In genomic region chr5:121576927-121577488, GRCm38 (mm10) we compare ENCODE assay signal across 28 mouse cellular contexts. TPM values are rescaled to one million over a fixed set of nuclear protein-coding genes. Genes with fewer than 3 reads are reported as not detected.
DNase-seq lines count a peak whose midpoint lies in the region; ATAC-seq and TF ChIP-seq lines count a peak whose summit lies in the region.
"Had no signal": no experiment of that assay in that cellular context is flagged by ENCODE, and none has a peak within 500 bp of the region (broad histone marks: within the 10 kb centered on the region; RNA-seq: fewer than 3 reads in every experiment).

No protein-coding gene starts in this region.

- H3K4me2 ChIP-seq in heart, postnatal 0 days (ENCODE audit: low read depth, low read length): no peak overlapping the region
- H3K4me2 ChIP-seq in midbrain, embryonic 13.5 days (replicated peaks): no peak overlapping the region
- H3K4me2 ChIP-seq in kidney, embryonic 14.5 days (replicated peaks; ENCODE audit: low read depth, low read length): no peak overlapping the region
- H3K4me2 ChIP-seq: forebrain, embryonic 13.5 days; heart, embryonic 15.5 days; hindbrain, embryonic 14.5 days; intestine, embryonic 15.5 days; liver, embryonic 15.5 days; midbrain, embryonic 11.5 days; neural tube, embryonic 12.5 days had no signal

- H3K9ac ChIP-seq in heart, postnatal 0 days (replicated peaks; ENCODE audit: low read depth, low read length): no peak overlapping the region
- no peak overlapping the region for H3K9ac ChIP-seq in midbrain, embryonic 13.5 days (replicated peaks)
- no peak overlapping the region for H3K9ac ChIP-seq in kidney, embryonic 14.5 days (ENCODE audit: low read depth, low read length)
- H3K9ac ChIP-seq: forebrain, embryonic 13.5 days; heart, embryonic 15.5 days; hindbrain, embryonic 14.5 days; intestine, embryonic 15.5 days; liver, embryonic 15.5 days; neural tube, embryonic 12.5 days had no signal

- no peaks in the 10 kb centered on the region for H3K9me3 ChIP-seq in heart, postnatal 0 days (replicated peaks; ENCODE audit: control insufficient read depth, low read length)
- no peaks in the 10 kb centered on the region for H3K9me3 ChIP-seq in midbrain, embryonic 13.5 days
- no peaks in the 10 kb centered on the region for H3K9me3 ChIP-seq in kidney, embryonic 14.5 days (ENCODE audit: control insufficient read depth, low read length)
- H3K9me3 ChIP-seq: embryonic facial prominence, embryonic 10.5 days; forebrain, embryonic 13.5 days; heart, embryonic 15.5 days; intestine, embryonic 15.5 days; liver, embryonic 15.5 days; neural tube, embryonic 12.5 days had no signal

- intact Hi-C loops in gastrocnemius, adult 2 months (cut with DNase I): no loop called here

- peak; percentile 83 for DNase-seq in gastrocnemius, adult 2 months
- DNase-seq in gastrocnemius, postnatal 4 days (ENCODE audit: low spot score in 2 of 2): no peak
- DNase-seq in adrenal gland, adult (ENCODE audit: inconsistent age in 2 of 2, low spot score in 1 of 2): peak; percentile 90 to 94
- peak; percentile 87 to 88 for DNase-seq in adrenal gland, postnatal 36 days
- DNase-seq in heart, postnatal 0 days (ENCODE audit: low spot score): no peak
- DNase-seq: cerebellum, adult 9-10 months; spleen, adult 18-20 months; thymus, postnatal 25 days had no signal

- no peak for ATAC-seq in heart, postnatal 0 days (ENCODE audit: insufficient read depth, low read depth)
- no peak for ATAC-seq in midbrain, embryonic 13.5 days
- no peak for ATAC-seq in kidney, embryonic 14.5 days (ENCODE audit: low FRiP score, low TSS enrichment)
- ATAC-seq: activated CD4-positive, CD25-positive, alpha-beta regulatory T cell, adult 4 months; CD4-positive, CD25-positive, alpha-beta regulatory T cell, adult 4 months; forebrain, embryonic 13.5 days; intestine, embryonic 15.5 days; Patski had no signal

- no peak for TF ChIP-seq CTCF in gastrocnemius, adult 2 months (IDR thresholded peaks at IDR 0.05)
- TF ChIP-seq CTCF in heart, postnatal 0 days (IDR thresholded peaks at IDR 0.05; ENCODE audit: low read depth): no peak

- no peak for TF ChIP-seq EP300 in heart, postnatal 0 days (IDR thresholded peaks at IDR 0.05; ENCODE audit: low read depth)

- 67% methylated on average over 11 of the region's 11 CpGs for WGBS in heart, postnatal 0 days
- WGBS in midbrain, embryonic 13.5 days: 88% methylated on average over 11 of the region's 11 CpGs
- WGBS in kidney, embryonic 14.5 days: 88% methylated on average over 11 of the region's 11 CpGs

- no peaks in the 10 kb centered on the region for H3K4me1 ChIP-seq in heart, postnatal 0 days (ENCODE audit: control insufficient read depth, insufficient read depth)
- H3K4me1 ChIP-seq in midbrain, embryonic 13.5 days (replicated peaks): no peaks in the 10 kb centered on the region
- no peaks in the 10 kb centered on the region for H3K4me1 ChIP-seq in kidney, embryonic 14.5 days (ENCODE audit: control insufficient read depth, insufficient read depth, low read length)
- H3K4me1 ChIP-seq: embryonic facial prominence, embryonic 10.5 days; forebrain, embryonic 13.5 days; intestine, embryonic 15.5 days; liver, embryonic 15.5 days; neural tube, embryonic 12.5 days had no signal

- H3K27ac ChIP-seq in gastrocnemius, adult 2 months: peak overlapping the region; percentile 81
- peak overlapping the region; percentile 18; the same call in 1 of the 2 replicates for H3K27ac ChIP-seq in heart, postnatal 0 days (ENCODE audit: low read depth)
- H3K27ac ChIP-seq in midbrain, embryonic 13.5 days: no peak overlapping the region
- no peak overlapping the region for H3K27ac ChIP-seq in kidney, embryonic 14.5 days (ENCODE audit: low read depth, low read length)
- H3K27ac ChIP-seq: embryonic facial prominence, embryonic 10.5 days; forebrain, embryonic 13.5 days; heart, embryonic 15.5 days; hindbrain, embryonic 14.5 days; intestine, embryonic 15.5 days; kidney, postnatal 0 days; liver, embryonic 15.5 days; neural tube, embryonic 12.5 days had no signal

- no peak overlapping the region for H3K4me3 ChIP-seq in gastrocnemius, adult 2 months
- H3K4me3 ChIP-seq in heart, postnatal 0 days (ENCODE audit: low read depth, low read length): no peak overlapping the region
- H3K4me3 ChIP-seq in midbrain, embryonic 13.5 days (replicated peaks): no peak overlapping the region
- H3K4me3 ChIP-seq in kidney, embryonic 14.5 days (ENCODE audit: low read length): no peak overlapping the region
- H3K4me3 ChIP-seq: embryonic facial prominence, embryonic 10.5 days; forebrain, embryonic 13.5 days; heart, embryonic 15.5 days; intestine, embryonic 15.5 days; liver, embryonic 15.5 days; neural tube, embryonic 12.5 days had no signal

- no peaks in the 10 kb centered on the region for H3K27me3 ChIP-seq in heart, postnatal 0 days (ENCODE audit: control insufficient read depth, insufficient read depth, low read length)
- H3K27me3 ChIP-seq in midbrain, embryonic 13.5 days: no peaks in the 10 kb centered on the region
- H3K27me3 ChIP-seq in kidney, embryonic 14.5 days (ENCODE audit: control insufficient read depth, insufficient read depth, low read length): no peaks in the 10 kb centered on the region
- H3K27me3 ChIP-seq: forebrain, embryonic 13.5 days; heart, embryonic 15.5 days; intestine, embryonic 15.5 days; liver, embryonic 15.5 days; neural tube, embryonic 12.5 days; Patski had no signal

- peaks cover 24% of the 10 kb centered on the region for H3K36me3 ChIP-seq in heart, postnatal 0 days (replicated peaks; ENCODE audit: control insufficient read depth, insufficient read depth, low read length)
- peaks cover 55% of the 10 kb centered on the region for H3K36me3 ChIP-seq in midbrain, embryonic 13.5 days
- H3K36me3 ChIP-seq in kidney, embryonic 14.5 days (ENCODE audit: control insufficient read depth, insufficient read depth, low read length): peaks cover 32% of the 10 kb centered on the region

RNA-seq across cellular contexts. Expression of gene Aldh2, which starts 16.6 kb away (rescaled TPM):
- 100 to 1,000 TPM; 116 to 287 TPM for total RNA-seq in gastrocnemius, adult 2 months (2021)
- 100 to 1,000 TPM; 140 to 143 TPM for total RNA-seq in gastrocnemius, postnatal 4 days (2021)
- 1,000 to 10,000 TPM; 1,062 to 2,025 TPM for total RNA-seq in adrenal gland, postnatal 36 days (2021)
- 101 and 114 TPM in 2 replicates for total RNA-seq in heart, postnatal 0 days (2014; rRNA removed; ENCODE audit: low replicate concordance)
- polyA plus RNA-seq in heart, postnatal 0 days (2015; fragmentation: Nextera tagmentation; extraction: Ambion mirVana): 126 and 127 TPM in 2 replicates
- polyA plus RNA-seq in midbrain, embryonic 13.5 days (2015; fragmentation: Nextera tagmentation; extraction: Ambion mirVana): 91.9 and 92.3 TPM in 2 replicates
- polyA plus RNA-seq in kidney, embryonic 14.5 days (2014; fragmentation: Nextera tagmentation; extraction: Ambion mirVana): 78.8 and 101 TPM in 2 replicates

RNA-seq across cellular contexts. Expression of gene Mapkapk5, which starts 31.3 kb away (rescaled TPM):
- 100 to 1,000 TPM; 100 to 131 TPM for total RNA-seq in gastrocnemius, adult 2 months (2021)
- 10 to 100 TPM; 79.0 to 81.4 TPM for total RNA-seq in gastrocnemius, postnatal 4 days (2021)
- total RNA-seq in adrenal gland, postnatal 36 days (2021): 10 to 100 TPM; 78.9 to 82.6 TPM
- 61.7 and 65.2 TPM in 2 replicates for total RNA-seq in heart, postnatal 0 days (2014; rRNA removed; ENCODE audit: low replicate concordance)
- polyA plus RNA-seq in heart, postnatal 0 days (2015; fragmentation: Nextera tagmentation; extraction: Ambion mirVana): 30.6 and 31.0 TPM in 2 replicates
- polyA plus RNA-seq in midbrain, embryonic 13.5 days (2015; fragmentation: Nextera tagmentation; extraction: Ambion mirVana): 55.5 and 60.5 TPM in 2 replicates
- 42.2 and 59.7 TPM in 2 replicates for polyA plus RNA-seq in kidney, embryonic 14.5 days (2014; fragmentation: Nextera tagmentation; extraction: Ambion mirVana)

RNA-seq across cellular contexts. Expression of gene Adam1a, which starts 31.7 kb away (rescaled TPM):
- 1 to 10 TPM; 2.0 to 3.0 TPM for total RNA-seq in gastrocnemius, adult 2 months (2021)
- 1 to 10 TPM; 4.3 to 5.7 TPM for total RNA-seq in gastrocnemius, postnatal 4 days (2021)
- 1 to 10 TPM; 4.1 to 5.5 TPM for total RNA-seq in adrenal gland, postnatal 36 days (2021)
- total RNA-seq in heart, postnatal 0 days (2014; rRNA removed; ENCODE audit: low replicate concordance): 1.5 and 4.1 TPM in 2 replicates
- polyA plus RNA-seq in heart, postnatal 0 days (2015; fragmentation: Nextera tagmentation; extraction: Ambion mirVana): 0.44 and 0.48 TPM in 2 replicates
- 4.9 TPM in 2 replicates for polyA plus RNA-seq in midbrain, embryonic 13.5 days (2015; fragmentation: Nextera tagmentation; extraction: Ambion mirVana)
- 1.6 and 2.4 TPM in 2 replicates for polyA plus RNA-seq in kidney, embryonic 14.5 days (2014; fragmentation: Nextera tagmentation; extraction: Ambion mirVana)

RNA-seq across cellular contexts. Expression of gene Gm42878, which starts 31.7 kb away (rescaled TPM):
- total RNA-seq in gastrocnemius, adult 2 months (2021): not detected
- not detected for total RNA-seq in gastrocnemius, postnatal 4 days (2021)
- total RNA-seq in adrenal gland, postnatal 36 days (2021): not detected
- 0.11 and 0.15 TPM in 2 replicates for total RNA-seq in heart, postnatal 0 days (2014; rRNA removed; ENCODE audit: low replicate concordance)
- polyA plus RNA-seq in heart, postnatal 0 days (2015; fragmentation: Nextera tagmentation; extraction: Ambion mirVana): not detected in 2 replicates
- not detected in 2 replicates for polyA plus RNA-seq in midbrain, embryonic 13.5 days (2015; fragmentation: Nextera tagmentation; extraction: Ambion mirVana)
- not detected in 2 replicates for polyA plus RNA-seq in kidney, embryonic 14.5 days (2014; fragmentation: Nextera tagmentation; extraction: Ambion mirVana)
- total RNA-seq: common myeloid progenitor, adult 5-6 weeks; ES-E14; layer of hippocampus, adult 18-20 months; layer of hippocampus, postnatal 25 days; left cerebral cortex, postnatal 14 days had no signal
- polyA plus RNA-seq: activated CD4-positive, CD25-positive, alpha-beta regulatory T cell, adult 4 months; CD4-positive, CD25-positive, alpha-beta regulatory T cell, adult 4 months; embryonic facial prominence, embryonic 10.5 days; forebrain, embryonic 13.5 days; heart, embryonic 15.5 days; hindbrain, embryonic 14.5 days; intestine, embryonic 15.5 days; liver, embryonic 15.5 days; lung, embryonic 16.5 days; midbrain, embryonic 11.5 days; neural tube, embryonic 12.5 days had no signal

RNA-seq across cellular contexts. Expression of gene Acad12, which starts 41.7 kb away (rescaled TPM):
- 10 to 100 TPM; 23.3 to 34.5 TPM for total RNA-seq in gastrocnemius, adult 2 months (2021)
- total RNA-seq in gastrocnemius, postnatal 4 days (2021): 10 to 100 TPM; 10.6 to 11.5 TPM
- total RNA-seq in adrenal gland, postnatal 36 days (2021): 10 to 100 TPM; 19.4 to 23.4 TPM
- 12.3 and 17.3 TPM in 2 replicates for total RNA-seq in heart, postnatal 0 days (2014; rRNA removed; ENCODE audit: low replicate concordance)
- polyA plus RNA-seq in heart, postnatal 0 days (2015; fragmentation: Nextera tagmentation; extraction: Ambion mirVana): 6.9 and 8.8 TPM in 2 replicates
- polyA plus RNA-seq in midbrain, embryonic 13.5 days (2015; fragmentation: Nextera tagmentation; extraction: Ambion mirVana): 1.2 and 1.3 TPM in 2 replicates
- polyA plus RNA-seq in kidney, embryonic 14.5 days (2014; fragmentation: Nextera tagmentation; extraction: Ambion mirVana): 2.2 and 2.4 TPM in 2 replicates

Comparison
In these comparisons a context has a peak if more than half of its experiments do, and no peak if none do; other contexts are left out.
1. DNase-seq: peak in gastrocnemius, adult 2 months (single experiment), adrenal gland, adult (2 of 2) and adrenal gland, postnatal 36 days (2 of 2); none in gastrocnemius, postnatal 4 days (0 of 2) and heart, postnatal 0 days (single experiment).
2. H3K27ac ChIP-seq: peak in gastrocnemius, adult 2 months (single experiment) and heart, postnatal 0 days (single experiment); none in midbrain, embryonic 13.5 days (single experiment) and kidney, embryonic 14.5 days (single experiment).